Mouse (Mus musculus): ENCODE results near the gene Ppp1r12c. TPM values are rescaled to one million over a fixed set of nuclear protein-coding genes. Genes with fewer than 3 reads are reported as not detected.

Gene Ppp1r12c
- 18.3 and 38.5 TPM in 2 replicates for polyA plus RNA-seq (2015; fragmentation: Nextera tagmentation; extraction: Ambion mirVana)

- H3K27ac ChIP-seq (ENCODE audit: low read depth, low read length) = peak within 1 kb of the TSS; percentile 91
- H3K27me3 ChIP-seq (replicated peaks; ENCODE audit: control insufficient read depth, insufficient read depth, low read length) = no peaks in the 10 kb centered on the region
- H3K4me2 ChIP-seq (ENCODE audit: low read length) = peak within 1 kb of the TSS; percentile 87
- H3K4me3 ChIP-seq (ENCODE audit: low read length) = peak within 1 kb of the TSS; percentile 82
- peak within 1 kb of the TSS; percentile 98 for H3K9ac ChIP-seq (ENCODE audit: low read depth, low read length)
- peak; percentile 93 for ATAC-seq
- 0 out of 2 replicates have a peak, but pooled peaks cover 3% of the 10 kb centered on the region for H3K36me3 ChIP-seq (ENCODE audit: control insufficient read depth, insufficient read depth, low read length)
- H3K4me1 ChIP-seq (ENCODE audit: control insufficient read depth, insufficient read depth, low read depth, low read length) = peaks cover 31% of the 10 kb centered on the region
- 0% methylated on average over 57 of the region's 62 CpGs for WGBS
- no peaks in the 10 kb centered on the region for H3K9me3 ChIP-seq (ENCODE audit: control insufficient read depth, low read length)
These were observed at the start of gene Ppp1r12c for GRCm38 (mm10) chr7:4501558-4502397. Ppp1r12c (minus strand) TSS chr7:4501680.

- H3K4me3 ChIP-seq (ENCODE audit: low read length) = peak within 1 kb of the TSS; percentile 56
- 4% methylated on average over 33 of the region's 33 CpGs for WGBS
- H3K27me3 ChIP-seq (replicated peaks; ENCODE audit: control insufficient read depth, insufficient read depth, low read length) = no peaks in the 10 kb centered on the region
- H3K9ac ChIP-seq (ENCODE audit: low read depth, low read length) = peak within 1 kb of the TSS; percentile 77
- 0 out of 2 replicates have a peak, but pooled peaks cover 3% of the 10 kb centered on the region for H3K36me3 ChIP-seq (ENCODE audit: control insufficient read depth, insufficient read depth, low read length)
- H3K27ac ChIP-seq (ENCODE audit: low read depth, low read length) = peak within 1 kb of the TSS; percentile 93
- H3K4me1 ChIP-seq (ENCODE audit: control insufficient read depth, insufficient read depth, low read depth, low read length) = peaks cover 9% of the 10 kb centered on the region
- peak; percentile 90 for ATAC-seq
- H3K9me3 ChIP-seq (ENCODE audit: control insufficient read depth, low read length) = peaks cover 3% of the 10 kb centered on the region
- H3K4me2 ChIP-seq (ENCODE audit: low read length) = peak within 1 kb of the TSS; percentile 87
These were observed 45.8 kb upstream of the Ppp1r12c start, which contains the start of gene Syt5 for GRCm38 (mm10) chr7:4547221-4547641. Syt5 (minus strand) TSS chr7:4547541.

- Histone ChIP-seq H3K4me1 (ENCODE audit: control insufficient read depth, insufficient read depth, low read depth, low read length) (peaks cover 9% of the 10 kb centered on the region), H3K9me3 (ENCODE audit: control insufficient read depth, low read length) (peaks cover 3% of the 10 kb centered on the region), H3K4me3 (ENCODE audit: low read length) (peak overlapping the region; percentile 56), H3K9ac (ENCODE audit: low read depth, low read length) (peak overlapping the region; percentile 77), H3K27me3 (replicated peaks; ENCODE audit: control insufficient read depth, insufficient read depth, low read length) (no peaks in the 10 kb centered on the region), H3K36me3 (ENCODE audit: control insufficient read depth, insufficient read depth, low read length) (0 out of 2 replicates have a peak, but pooled peaks cover 6% of the 10 kb centered on the region), H3K27ac (ENCODE audit: low read depth, low read length) (peak overlapping the region; percentile 93), H3K4me2 (ENCODE audit: low read length) (peak overlapping the region; percentile 87)
- under 1% methylated on average over 25 of the region's 26 CpGs for WGBS
- peak; percentile 89 for ATAC-seq
These were observed 45.2 kb upstream of the Ppp1r12c start for GRCm38 (mm10) chr7:4546591-4547131.

- H3K36me3 ChIP-seq (ENCODE audit: control insufficient read depth, insufficient read depth, low read length) = peaks cover 6% of the 10 kb centered on the region; the same call in 1 of the 2 replicates
- H3K27ac ChIP-seq (ENCODE audit: low read depth, low read length) = peak overlapping the region; percentile 93
- peak overlapping the region; percentile 77 for H3K9ac ChIP-seq (ENCODE audit: low read depth, low read length)
- H3K4me1 ChIP-seq (ENCODE audit: control insufficient read depth, insufficient read depth, low read depth, low read length) = peaks cover 9% of the 10 kb centered on the region
- H3K4me3 ChIP-seq (ENCODE audit: low read length) = peak overlapping the region; percentile 56
- peak overlapping the region; percentile 87 for H3K4me2 ChIP-seq (ENCODE audit: low read length)
- WGBS = 66% methylated on average over 15 of the region's 15 CpGs
- H3K27me3 ChIP-seq (replicated peaks; ENCODE audit: control insufficient read depth, insufficient read depth, low read length) = no peaks in the 10 kb centered on the region
- peak; percentile 17 for ATAC-seq
- H3K9me3 ChIP-seq (ENCODE audit: control insufficient read depth, low read length) = peaks cover 3% of the 10 kb centered on the region
These were observed 44.6 kb upstream of the Ppp1r12c start for GRCm38 (mm10) chr7:4546050-4546449.

GRCm38 (mm10) chr7:4542013-4542412, 40.5 kb upstream of the Ppp1r12c start:
- Histone ChIP-seq H3K36me3 (ENCODE audit: control insufficient read depth, insufficient read depth, low read length) (peaks cover 10% of the 10 kb centered on the region), H3K9ac (ENCODE audit: low read depth, low read length) (no peak overlapping the region), H3K27me3 (replicated peaks; ENCODE audit: control insufficient read depth, insufficient read depth, low read length) (no peaks in the 10 kb centered on the region), H3K9me3 (ENCODE audit: control insufficient read depth, low read length) (peaks cover 3% of the 10 kb centered on the region), H3K4me2 (ENCODE audit: low read length) (no peak overlapping the region), H3K4me3 (ENCODE audit: low read length) (no peak overlapping the region), H3K4me1 (ENCODE audit: control insufficient read depth, insufficient read depth, low read depth, low read length) (peaks cover 9% of the 10 kb centered on the region), H3K27ac (ENCODE audit: low read depth, low read length) (no peak overlapping the region)
- no peak for ATAC-seq
- 40% methylated on average over 17 of the region's 17 CpGs for WGBS

GRCm38 (mm10) chr7:4541344-4541743, 39.9 kb upstream of the Ppp1r12c start:
- Histone ChIP-seq H3K36me3 (ENCODE audit: control insufficient read depth, insufficient read depth, low read length) (peaks cover 10% of the 10 kb centered on the region), H3K4me1 (ENCODE audit: control insufficient read depth, insufficient read depth, low read depth, low read length) (peaks cover 9% of the 10 kb centered on the region), H3K4me2 (ENCODE audit: low read length) (no peak overlapping the region), H3K9me3 (ENCODE audit: control insufficient read depth, low read length) (peaks cover 3% of the 10 kb centered on the region), H3K27ac (ENCODE audit: low read depth, low read length) (no peak overlapping the region), H3K4me3 (ENCODE audit: low read length) (no peak overlapping the region), H3K9ac (ENCODE audit: low read depth, low read length) (no peak overlapping the region), H3K27me3 (replicated peaks; ENCODE audit: control insufficient read depth, insufficient read depth, low read length) (no peaks in the 10 kb centered on the region)
- WGBS = 70% methylated on average over 5 of the region's 5 CpGs
- no peak for ATAC-seq

- WGBS = 80% methylated on average over 2 of the region's 2 CpGs
- ATAC-seq = no peak
- no peak overlapping the region for H3K27ac ChIP-seq (ENCODE audit: low read depth, low read length)
- H3K4me2 ChIP-seq (ENCODE audit: low read length) = no peak overlapping the region
- H3K36me3 ChIP-seq (ENCODE audit: control insufficient read depth, insufficient read depth, low read length) = peaks cover 10% of the 10 kb centered on the region
- no peak overlapping the region for H3K4me3 ChIP-seq (ENCODE audit: low read length)
- H3K9me3 ChIP-seq (ENCODE audit: control insufficient read depth, low read length) = peaks cover 3% of the 10 kb centered on the region
- no peaks in the 10 kb centered on the region for H3K4me1 ChIP-seq (ENCODE audit: control insufficient read depth, insufficient read depth, low read depth, low read length)
- H3K27me3 ChIP-seq (replicated peaks; ENCODE audit: control insufficient read depth, insufficient read depth, low read length) = no peaks in the 10 kb centered on the region
- H3K9ac ChIP-seq (ENCODE audit: low read depth, low read length) = no peak overlapping the region
These were observed 37.5 kb upstream of the Ppp1r12c start for GRCm38 (mm10) chr7:4539019-4539418.

- Histone ChIP-seq H3K9me3 (ENCODE audit: control insufficient read depth, low read length) (no peaks in the 10 kb centered on the region), H3K27me3 (replicated peaks; ENCODE audit: control insufficient read depth, insufficient read depth, low read length) (no peaks in the 10 kb centered on the region), H3K9ac (ENCODE audit: low read depth, low read length) (no peak overlapping the region), H3K4me1 (ENCODE audit: control insufficient read depth, insufficient read depth, low read depth, low read length) (no peaks in the 10 kb centered on the region), H3K36me3 (ENCODE audit: control insufficient read depth, insufficient read depth, low read length) (peaks cover 7% of the 10 kb centered on the region), H3K4me3 (ENCODE audit: low read length) (no peak overlapping the region), H3K4me2 (ENCODE audit: low read length) (no peak overlapping the region), H3K27ac (ENCODE audit: low read depth, low read length) (no peak overlapping the region)
- 63% methylated on average over 4 of the region's 4 CpGs for WGBS
- ATAC-seq = no peak
These were observed 35.7 kb upstream of the Ppp1r12c start for GRCm38 (mm10) chr7:4537181-4537580.

GRCm38 (mm10) chr7:4536369-4536768, 34.9 kb upstream of the Ppp1r12c start:
- Histone ChIP-seq H3K9me3 (ENCODE audit: control insufficient read depth, low read length) (no peaks in the 10 kb centered on the region), H3K27me3 (replicated peaks; ENCODE audit: control insufficient read depth, insufficient read depth, low read length) (peaks cover 2% of the 10 kb centered on the region), H3K36me3 (ENCODE audit: control insufficient read depth, insufficient read depth, low read length) (peaks cover 4% of the 10 kb centered on the region), H3K4me1 (ENCODE audit: control insufficient read depth, insufficient read depth, low read depth, low read length) (no peaks in the 10 kb centered on the region), H3K9ac (ENCODE audit: low read depth, low read length) (no peak overlapping the region), H3K27ac (ENCODE audit: low read depth, low read length) (no peak overlapping the region), H3K4me2 (ENCODE audit: low read length) (no peak overlapping the region), H3K4me3 (ENCODE audit: low read length) (no peak overlapping the region)
- WGBS = 66% methylated on average over 4 of the region's 4 CpGs
- ATAC-seq = no peak
